Mouse (Mus musculus) ES-E14 (cell line): Measurements from ENCODE around the gene Eefsec. TPM values are rescaled to one million over a fixed set of nuclear protein-coding genes. Genes with fewer than 3 reads are reported as not detected.

Experiments
- DNase-seq: peaks from one replicate; pipeline ENCODE4 v3.0.0-alpha.2; 2013; ENCODE audit warnings: low read depth, low spot score
- H3K27ac ChIP-seq: 2 replicates; pipeline ENCODE4 v1.5.1; 2012; ENCODE audit warnings: low read depth, mild to moderate bottlenecking, low read length, moderate library complexity, mixed read lengths; ENCODE audit not compliant: poor library complexity, insufficient read depth, severe bottlenecking
- H3K36me3 ChIP-seq: 2 replicates; pipeline ENCODE4 v1.6.1; 2012; ENCODE audit warnings: mild to moderate bottlenecking, low read length, moderate library complexity, mixed read lengths; ENCODE audit not compliant: control insufficient read depth, poor library complexity, insufficient read depth, severe bottlenecking
- H3K4me1 ChIP-seq, 2 experiments: fragments of 150-350 bp in 1 of 2; sonication (generic) in 1 of 2; 2 replicates each; pipeline ENCODE4 v1.6.1; 2012; ENCODE audit warnings: low read length in 2 of 2, mild to moderate bottlenecking in 1 of 2, mixed read lengths in 1 of 2; ENCODE audit not compliant: control insufficient read depth in 2 of 2, insufficient read depth in 2 of 2, poor library complexity in 1 of 2
- H3K4me3 ChIP-seq, 2 experiments: fragments of 150-350 bp in 1 of 2; sonication (generic) in 1 of 2; 2 replicates each; pipeline ENCODE4 v1.5.1; 2012; ENCODE audit warnings: low read length in 2 of 2, low read depth in 1 of 2, mild to moderate bottlenecking in 1 of 2, mixed read lengths in 1 of 2; ENCODE audit not compliant: insufficient read depth in 1 of 2, poor library complexity in 1 of 2, severe bottlenecking in 1 of 2
- H3K9ac ChIP-seq: 2 replicates; pipeline ENCODE4 v1.6.1; 2012; ENCODE audit warnings: low read depth, mild to moderate bottlenecking, low read length, mixed read lengths; ENCODE audit not compliant: poor library complexity, insufficient read depth, severe bottlenecking
- H3K9me3 ChIP-seq: fragments of 150-350 bp; sonication (generic); 2 replicates; pipeline ENCODE4 v1.6.1; 2012; ENCODE audit warnings: low read depth, mild to moderate bottlenecking, low read length; ENCODE audit not compliant: control insufficient read depth, insufficient read depth
- CHD2 ChIP-seq: IDR thresholded peaks from 2 replicates; pipeline ENCODE4 v1.6.1; 2014; ENCODE audit warnings: mild to moderate bottlenecking, low read depth, low read length, inconsistent platforms
- HCFC1 ChIP-seq: IDR thresholded peaks from 2 replicates; pipeline ENCODE4 v1.6.1; 2012; ENCODE audit warnings: low read length, inconsistent platforms, borderline replicate concordance; ENCODE audit not compliant: insufficient read depth
- MAFK ChIP-seq: IDR thresholded peaks from 2 replicates; pipeline ENCODE4 v1.6.1; 2014; ENCODE audit warnings: mild to moderate bottlenecking, low read depth, low read length, inconsistent platforms; ENCODE audit not compliant: insufficient read depth
- ZC3H11A ChIP-seq: IDR thresholded peaks from 2 replicates; pipeline ENCODE4 v1.6.1; 2012; ENCODE audit warnings: low read depth, mild to moderate bottlenecking, inconsistent platforms, low read length, borderline replicate concordance
- ZNF384 ChIP-seq: IDR thresholded peaks from 2 replicates; pipeline ENCODE4 v1.6.1; 2012; ENCODE audit warnings: low read depth, low read length, inconsistent platforms
- in situ Hi-C, 2 experiments: fragments of 600-800 bp; cut with MboI; formaldehyde crosslinking; loops; one replicate each; pipeline ENCODE4 v1.15.1; 2025; ENCODE audit warnings: low sequenced_read_pairs in 2 of 2, inconsistent platforms in 1 of 2; ENCODE audit not compliant: unreplicated experiment in 2 of 2
- total RNA-seq: library from RNA; depleted of rRNA; stranded (reverse); fragments of 300-350 nt; gene quantifications from 2 replicates; pipeline ENCODE4 v1.2.3, GENCODE M21; 2012

The Eefsec gene
- total RNA-seq, 1 experiment: 26.2 TPM

DNA sequence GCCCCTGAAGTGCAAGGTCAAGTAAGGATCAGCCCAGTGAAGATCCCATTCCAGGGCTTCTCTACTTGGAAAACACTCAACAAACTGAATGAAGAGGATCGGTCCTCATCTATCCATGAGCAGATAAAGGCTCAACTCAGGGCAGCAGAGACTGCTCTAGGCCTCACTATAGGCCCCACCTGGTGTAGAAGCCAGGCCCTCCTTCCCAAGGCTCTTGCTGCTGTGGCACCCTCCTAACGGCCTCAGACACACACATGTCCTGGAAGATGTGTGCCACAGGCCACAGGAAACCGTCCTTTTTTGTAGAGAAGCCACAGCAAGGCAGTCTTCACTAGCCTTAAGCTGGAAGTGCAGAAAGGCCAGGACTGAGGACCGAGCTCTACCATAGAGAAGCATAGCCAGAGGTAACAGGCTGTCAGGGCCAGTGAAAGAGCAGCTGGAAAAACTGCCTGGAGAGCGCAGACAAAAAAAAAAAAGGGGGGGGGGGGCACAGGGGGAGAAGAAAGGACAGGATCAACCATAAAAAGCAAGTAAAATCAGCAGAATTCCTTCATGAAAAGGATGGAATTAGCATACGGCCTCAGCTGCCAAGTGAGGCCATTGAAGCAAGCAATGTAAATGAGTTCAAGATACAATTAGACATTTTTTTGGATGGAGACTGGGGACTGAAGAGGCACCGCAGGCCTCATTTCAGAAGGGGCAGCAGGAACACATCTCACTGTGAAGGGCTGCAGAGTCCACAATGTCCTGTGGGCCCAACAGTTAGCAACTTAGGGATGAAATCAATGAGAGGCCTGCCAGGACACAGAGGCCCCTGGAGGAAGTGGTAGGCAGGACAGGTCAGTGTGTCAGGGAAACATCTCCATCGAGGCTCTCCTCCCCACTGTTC is 58.3 kb downstream of the Eefsec start:
- H3K27ac ChIP-seq: no peak overlapping the region

GRCm38 (mm10) chr6:88384420-88385053 is 61.8 kb downstream of the Eefsec start:
- TF ChIP-seq ZC3H11A (no peak), CHD2 (no peak), MAFK (no peak), ZNF384 (no peak), HCFC1 (no peak)
- Histone ChIP-seq H3K27ac (no peak overlapping the region), H3K9ac (no peak overlapping the region), H3K36me3 (no peaks in the 10 kb centered on the region; the same call in 1 of the 2 replicates), H3K9me3 (no peaks in the 10 kb centered on the region), H3K4me1 (no peaks in the 10 kb centered on the region; a peak in 1 of 4 replicates), H3K4me3 (no peak overlapping the region)
- DNase-seq: no peak
- in situ Hi-C loops: no loop called here

More for the DNA sequence above, 58.3 kb downstream of the Eefsec start:
- no peak overlapping the region for H3K4me3 ChIP-seq
- H3K9me3 ChIP-seq: no peaks in the 10 kb centered on the region
- in situ Hi-C loops: no loop called here
- no peaks in the 10 kb centered on the region; a peak in 1 of 4 replicates for H3K4me1 ChIP-seq
- no peak for DNase-seq
- no peaks in the 10 kb centered on the region; the same call in 1 of the 2 replicates for H3K36me3 ChIP-seq
- TF ChIP-seq CHD2 (no peak), MAFK (no peak), ZNF384 (no peak), HCFC1 (no peak), ZC3H11A (no peak)
- H3K9ac ChIP-seq: no peak overlapping the region

GRCm38 (mm10) chr6:88383734-88384133 is 62.6 kb downstream of the Eefsec start:
- Histone ChIP-seq H3K36me3 (no peaks in the 10 kb centered on the region; the same call in 1 of the 2 replicates), H3K4me3 (no peak overlapping the region), H3K9me3 (no peaks in the 10 kb centered on the region), H3K27ac (no peak overlapping the region), H3K4me1 (no peaks in the 10 kb centered on the region; a peak in 1 of 4 replicates), H3K9ac (no peak overlapping the region)
- no peak for TF ChIP-seq CHD2
- no peak for TF ChIP-seq MAFK
- no peak for TF ChIP-seq HCFC1
- no peak for TF ChIP-seq ZNF384
- TF ChIP-seq ZC3H11A: no peak
- no peak for DNase-seq
- in situ Hi-C loops: no loop called here

DNA sequence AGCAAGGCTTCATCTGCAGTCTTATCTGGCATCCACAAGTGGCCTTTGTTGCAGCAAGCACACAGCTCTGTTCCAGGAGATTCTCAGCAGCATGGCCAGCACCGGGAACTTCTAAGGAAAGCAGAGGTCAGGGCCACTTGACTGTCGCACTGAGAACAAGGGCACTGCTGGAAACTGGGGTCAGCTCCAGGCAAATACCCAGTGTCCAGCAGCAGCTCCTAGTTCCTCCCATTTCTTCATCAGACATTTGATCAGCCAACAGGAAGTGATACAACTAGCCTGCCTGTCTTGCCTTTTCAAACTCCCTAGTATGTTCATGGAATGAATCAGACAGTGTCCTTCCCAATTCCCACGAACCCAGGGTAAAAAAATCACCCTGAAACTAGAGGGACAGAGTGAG is 66.6 kb downstream of the Eefsec start:
- Histone ChIP-seq H3K4me1 (no peaks in the 10 kb centered on the region; a peak in 1 of 4 replicates), H3K9me3 (no peaks in the 10 kb centered on the region), H3K36me3 (no peaks in the 10 kb centered on the region), H3K27ac (no peak overlapping the region), H3K9ac (no peak overlapping the region), H3K4me3 (no peak overlapping the region)
- DNase-seq: no peak
- in situ Hi-C loops: no loop called here
- TF ChIP-seq MAFK (no peak), CHD2 (no peak), ZNF384 (no peak), ZC3H11A (no peak), HCFC1 (no peak)
